In genomic region chr6:41681656-41682055, GRCm38 (mm10) we compare ENCODE assay signal across 25 mouse cellular contexts. TPM values are rescaled to one million over a fixed set of nuclear protein-coding genes. Genes with fewer than 3 reads are reported as not detected.
"Had no signal": no experiment of that assay in that cellular context is flagged by ENCODE, and none has a peak within 500 bp of the region (broad histone marks: within the 10 kb centered on the region; RNA-seq: fewer than 3 reads in every experiment).

No protein-coding gene starts in this region.

- ATAC-seq: hindbrain, embryonic 16.5 days; intestine, postnatal 0 days had no signal

- DNase-seq: layer of hippocampus, adult 9-11 months; liver, embryonic 13.5 days; lung, adult 2 months; lung, postnatal 14 days; lung, postnatal 4 days; midbrain, embryonic 14.5 days; thymus, postnatal 25 days had no signal

- H3K27ac ChIP-seq: layer of hippocampus, adult 2 months; limb, embryonic 10.5 days; limb, embryonic 13.5 days; liver, embryonic 13.5 days had no signal

- H3K27me3 ChIP-seq: limb, embryonic 13.5 days; liver, embryonic 13.5 days had no signal

- H3K9me3 ChIP-seq: limb, embryonic 10.5 days; limb, embryonic 13.5 days; liver, embryonic 13.5 days had no signal

- H3K4me3 ChIP-seq: layer of hippocampus, adult 2 months; limb, embryonic 10.5 days; limb, embryonic 13.5 days; liver, embryonic 13.5 days had no signal

- H3K4me2 ChIP-seq: limb, embryonic 13.5 days; liver, embryonic 13.5 days; midbrain, embryonic 11.5 days had no signal

- H3K4me1 ChIP-seq: limb, embryonic 10.5 days; limb, embryonic 13.5 days had no signal

- H3K9ac ChIP-seq: limb, embryonic 13.5 days; liver, embryonic 13.5 days had no signal

- H3K36me3 ChIP-seq: limb, embryonic 10.5 days; limb, embryonic 13.5 days had no signal

RNA-seq across cellular contexts. Expression of gene Trpv5, which starts 1.1 kb away (rescaled TPM):
- polyA plus RNA-seq: hindbrain, embryonic 16.5 days; large intestine, adult 2 months; limb, embryonic 10.5 days; limb, embryonic 13.5 days; liver, adult 2 months; liver, embryonic 13.5 days; lung, adult 2 months; lung, embryonic 16.5 days; midbrain, embryonic 11.5 days; midbrain, embryonic 14.5 days; midbrain, postnatal 0 days; neural tube, embryonic 11.5 days; neural tube, embryonic 14.5 days; small intestine, adult 2 months; stomach, embryonic 16.5 days; urinary bladder, adult 2 months had no signal

RNA-seq across cellular contexts. Expression of gene Llcfc1, which starts 2.6 kb away (rescaled TPM):
- polyA plus RNA-seq: hindbrain, embryonic 16.5 days; large intestine, adult 2 months; limb, embryonic 10.5 days; limb, embryonic 13.5 days; liver, adult 2 months; liver, embryonic 13.5 days; liver, embryonic 16.5 days; lung, adult 2 months; lung, embryonic 16.5 days; midbrain, embryonic 11.5 days; midbrain, embryonic 14.5 days; midbrain, postnatal 0 days; neural tube, embryonic 11.5 days; neural tube, embryonic 14.5 days; small intestine, adult 2 months; spleen, adult 2 months; thymus, postnatal 0 days; urinary bladder, adult 2 months had no signal

RNA-seq across cellular contexts. Expression of gene Kel, which starts 22.5 kb away (rescaled TPM):
- polyA plus RNA-seq: large intestine, adult 2 months; liver, adult 2 months; lung, adult 2 months; small intestine, adult 2 months; urinary bladder, adult 2 months had no signal

RNA-seq across cellular contexts. Expression of gene Trpv6, which starts 45.5 kb away (rescaled TPM):
- polyA plus RNA-seq: liver, adult 2 months had no signal
